Mouse (Mus musculus): ENCODE measurements around the gene Tob1.

GRCm38 (mm10) chr11:94225985-94226384 is 14.7 kb downstream of the Tob1 start:
- TF ChIP-seq GATA1 (IDR thresholded peaks at IDR 0.05; ENCODE audit: low read length) (no peak), TAL1 (IDR thresholded peaks at IDR 0.05; ENCODE audit: low read length) (no peak)
